Mouse (Mus musculus) adrenal gland, adult 8-10 months (tissue): Measurements from ENCODE around the gene 1810046K07Rik. TPM values are rescaled to one million over a fixed set of nuclear protein-coding genes. Genes with fewer than 3 reads are reported as not detected.

Source experiments
- DNase-seq: peaks from one replicate; pipeline ENCODE4 v3.0.0; 2022
- total RNA-seq, 4 experiments: library from RNA; stranded (reverse); gene quantifications; 2 replicates each; pipeline ENCODE4 v1.2.4; 2022

The 1810046K07Rik gene
- total RNA-seq, 4 experiments from 2014 or later = 0.17 TPM; not detected in 3

DNA sequence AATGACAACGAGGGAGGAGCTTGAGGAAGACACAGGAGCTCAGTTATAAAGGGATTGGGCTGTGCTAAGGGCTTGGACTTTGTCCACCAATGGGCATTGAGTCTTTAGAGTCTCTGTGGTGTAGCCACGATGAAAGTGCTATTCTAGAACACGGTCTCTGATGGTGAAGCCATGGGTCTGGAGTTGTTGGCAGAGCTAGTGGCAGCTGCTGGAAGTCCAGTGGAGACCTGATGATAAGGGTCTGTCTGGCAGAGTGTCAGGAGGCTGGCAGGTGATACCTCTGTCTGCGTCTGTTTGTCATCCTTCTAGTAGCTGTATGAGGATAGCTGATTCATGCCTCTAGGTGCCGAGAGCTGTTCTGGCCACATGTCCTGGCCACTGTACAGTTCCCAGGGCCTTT is 24.7 kb downstream of the 1810046K07Rik start:
- DNase-seq = no peak

DNA sequence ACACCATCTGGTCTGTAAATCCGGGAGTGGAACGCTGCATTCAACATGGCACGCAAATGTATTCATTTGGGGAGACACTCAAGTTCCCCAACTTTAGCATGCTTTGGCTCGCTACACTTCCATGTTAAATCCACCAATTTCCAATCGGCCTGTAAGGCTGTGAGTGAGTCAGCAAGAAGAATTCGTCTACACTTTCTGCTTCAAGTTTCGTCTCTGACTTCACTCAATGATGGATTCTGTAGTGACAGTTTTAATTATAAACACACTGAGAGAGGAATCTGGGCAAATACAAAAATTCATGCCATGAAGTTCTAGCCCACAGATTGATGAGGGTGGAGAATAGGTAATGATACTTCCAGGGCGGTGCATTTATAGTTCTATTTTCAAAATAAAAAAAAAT is 35.2 kb downstream of the 1810046K07Rik start:
- DNase-seq = no peak

- peak; percentile 64 for DNase-seq
These were observed 36.0 kb downstream of the 1810046K07Rik start for GRCm38 (mm10) chr9:51292674-51293073.

GRCm38 (mm10) chr9:51290980-51291379 is 37.7 kb downstream of the 1810046K07Rik start:
- no peak for DNase-seq

DNA sequence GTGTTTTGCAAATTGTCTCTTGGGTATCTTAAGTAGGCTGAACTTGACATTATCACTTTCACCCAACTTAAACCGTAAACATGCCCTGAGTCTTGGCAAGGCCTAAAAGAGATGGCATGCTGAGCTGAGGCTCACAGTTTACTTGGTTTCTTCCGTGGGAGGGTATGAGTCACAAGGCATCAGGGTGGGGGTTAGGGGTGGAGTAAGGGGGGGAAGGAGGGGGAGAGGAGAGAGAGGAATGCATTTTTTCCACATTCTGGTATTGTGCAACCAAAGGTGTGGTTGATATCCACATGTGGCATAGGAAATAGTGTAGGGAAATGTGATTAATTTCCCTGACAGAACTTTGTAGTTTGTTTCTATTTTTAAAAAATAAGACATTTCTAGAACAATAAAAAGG is 42.6 kb downstream of the 1810046K07Rik start:
- no peak for DNase-seq

DNA sequence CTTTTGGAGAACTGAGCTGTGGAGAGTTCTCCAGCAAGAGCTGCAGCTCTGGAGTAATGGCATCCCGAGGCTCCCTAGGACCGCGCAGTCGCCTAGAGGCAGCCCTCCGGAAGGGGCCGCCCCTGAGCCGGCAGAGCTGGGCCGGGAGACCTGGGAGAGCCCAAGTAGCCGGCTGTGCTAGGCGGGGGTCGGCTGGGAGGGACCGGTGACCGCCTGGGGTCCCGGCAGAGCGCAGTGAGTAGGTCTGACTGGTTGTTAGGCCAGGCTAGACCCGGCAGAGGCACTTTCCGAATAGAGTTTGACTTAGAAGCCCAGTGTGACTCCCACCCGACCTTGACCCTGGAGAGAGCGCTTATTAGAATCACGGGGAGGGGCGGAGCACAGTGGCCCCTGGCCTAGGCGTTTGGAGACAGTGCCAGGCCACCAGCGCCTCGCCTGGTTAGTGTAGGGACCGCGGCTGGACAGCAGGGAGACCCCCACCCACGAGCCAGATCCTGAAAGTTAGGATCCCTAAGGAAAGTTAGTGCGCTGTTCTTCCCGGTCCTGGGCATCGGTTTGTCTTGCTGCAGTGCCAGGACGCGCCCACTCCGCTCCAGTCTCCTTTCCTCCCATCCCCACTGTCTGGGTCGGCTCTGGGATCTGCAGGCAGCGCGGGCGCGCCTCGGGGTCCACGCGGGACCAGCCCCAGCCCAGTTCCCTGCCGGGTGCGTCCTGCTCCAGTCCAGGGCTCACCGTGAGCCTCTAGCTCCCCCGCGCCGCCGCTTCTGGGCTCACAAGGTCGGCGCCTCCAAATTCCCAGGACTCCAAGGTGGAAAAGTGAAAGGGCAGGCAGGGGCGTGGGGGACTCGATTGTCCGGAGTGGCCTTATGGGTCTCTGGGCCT is 50.0 kb downstream of the 1810046K07Rik start, which contains the start of gene Colca2:
Colca2 (minus strand) TSS at position 70 of the 882 bp plus-strand sequence.
- peak; percentile 74 for DNase-seq

DNA sequence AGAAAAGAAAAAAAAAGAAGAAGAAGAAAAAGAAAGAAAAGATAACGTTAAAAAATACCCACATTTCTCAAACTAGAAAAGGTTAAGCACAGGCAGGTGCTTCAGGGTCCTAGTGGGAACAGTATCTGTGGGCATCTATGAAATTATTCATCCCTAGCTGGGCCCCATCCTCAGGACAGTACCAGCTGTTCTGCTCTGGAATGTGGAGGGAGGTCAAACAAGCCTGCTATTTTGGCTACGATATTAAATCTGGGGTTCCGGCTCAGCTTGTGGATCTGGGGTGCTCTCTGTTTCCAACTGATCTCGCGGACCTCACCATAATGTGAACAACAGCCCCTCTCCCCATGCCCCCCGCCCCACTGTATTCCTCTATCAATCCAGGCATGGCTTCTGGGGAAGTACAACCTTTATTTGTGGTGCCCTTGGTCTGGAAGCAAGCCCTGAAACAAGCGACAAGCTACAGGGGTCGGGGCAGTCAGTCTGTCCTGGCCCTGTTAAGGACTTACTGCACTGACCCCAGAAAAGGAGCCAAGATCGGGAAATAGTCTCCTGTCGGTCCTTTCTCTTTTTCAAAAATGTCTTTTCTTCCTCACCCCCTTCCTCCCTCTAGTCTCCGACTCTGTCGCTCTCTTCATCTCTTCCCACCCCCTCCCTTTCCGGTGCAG is 50.8 kb downstream of the 1810046K07Rik start:
- DNase-seq = no peak

DNA sequence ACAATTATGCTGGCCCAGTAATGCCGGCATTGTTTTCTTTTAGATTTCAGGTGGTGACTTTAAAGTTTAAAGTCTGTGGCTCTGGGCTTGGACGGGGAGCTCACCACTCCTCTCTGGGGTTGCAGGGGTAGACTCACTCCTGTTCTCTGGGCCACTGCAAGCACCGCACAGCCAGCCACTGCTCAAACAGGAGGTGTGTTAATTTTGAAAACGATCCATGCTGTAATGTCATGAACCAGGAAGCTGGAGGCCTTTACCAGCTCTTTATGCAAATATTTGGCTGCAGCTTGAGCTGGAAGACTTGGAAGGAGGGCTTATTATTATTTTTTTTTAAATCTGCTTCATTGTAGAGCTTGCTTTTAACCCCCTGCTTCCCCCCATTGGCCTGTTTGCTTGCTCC is 54.0 kb downstream of the 1810046K07Rik start:
- DNase-seq = no peak

DNA sequence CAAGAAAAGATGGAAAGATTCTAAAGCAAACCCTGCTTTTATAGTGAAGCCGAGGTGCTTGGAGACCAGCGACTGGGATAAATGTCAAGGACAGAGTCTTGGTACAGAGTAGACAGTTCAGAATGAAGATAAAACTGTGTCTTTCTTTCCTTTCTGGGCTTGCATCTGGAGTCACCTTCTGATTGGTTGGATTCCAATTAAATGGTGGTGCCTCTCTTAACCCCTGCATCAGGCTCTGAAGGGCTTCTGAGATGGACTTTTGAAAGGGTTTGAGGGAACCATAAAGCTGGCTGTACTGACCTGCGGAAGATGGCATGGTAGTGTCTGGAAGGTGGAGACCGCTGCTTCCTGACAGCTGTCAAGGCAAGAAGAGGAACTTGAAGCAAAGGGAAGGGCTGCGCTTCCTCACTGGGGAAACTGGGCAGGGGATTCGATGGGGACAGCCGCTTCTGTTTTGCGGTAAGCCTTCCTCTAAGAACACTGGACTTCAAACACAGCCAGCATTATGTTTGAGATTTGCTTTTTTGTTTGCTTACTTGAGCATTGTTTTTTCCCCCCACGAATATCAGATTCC is 55.0 kb downstream of the 1810046K07Rik start:
- DNase-seq = peak; percentile 14

- no peak for DNase-seq
These were observed 56.6 kb downstream of the 1810046K07Rik start for GRCm38 (mm10) chr9:51272102-51272501.

- DNase-seq = no peak
These were observed 57.6 kb downstream of the 1810046K07Rik start for GRCm38 (mm10) chr9:51271073-51271472.

GRCm38 (mm10) chr9:51268852-51269251 is 59.9 kb downstream of the 1810046K07Rik start:
- DNase-seq = no peak

DNA sequence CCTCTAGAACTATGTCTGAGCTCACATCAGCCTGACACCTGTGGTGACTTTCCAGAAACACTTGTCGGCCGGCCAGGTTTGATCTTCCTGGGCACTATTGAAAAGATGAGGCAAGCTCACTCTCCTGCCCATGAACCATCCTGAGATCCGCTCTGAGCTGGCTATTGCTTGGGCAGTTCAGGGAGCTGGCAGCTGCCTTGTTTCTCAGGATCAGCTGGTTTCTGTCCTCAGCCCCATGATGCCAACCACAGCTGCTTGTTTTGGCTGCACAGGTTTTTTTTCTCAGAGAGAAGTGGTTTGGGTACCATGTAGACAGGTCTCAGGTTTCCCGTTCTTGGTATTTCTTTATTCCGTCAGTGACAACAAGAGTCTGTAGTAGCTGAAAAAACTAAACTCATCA is 70.3 kb downstream of the 1810046K07Rik start:
- DNase-seq = no peak

- no peak for DNase-seq
These were observed 71.8 kb downstream of the 1810046K07Rik start for GRCm38 (mm10) chr9:51256780-51257502.

Other genes starting within 250 kb of the 1810046K07Rik start
- gene 4833427G06Rik, start 226.8 kb downstream of the 1810046K07Rik start, total RNA-seq = under 1 TPM in 2 of 4 experiments, not detected in 2; 0.49 to 0.70 TPM
- gene Gm32742, start 163.4 kb downstream of the 1810046K07Rik start, total RNA-seq = not detected
- under 1 TPM; 0.35 to 0.71 (median 0.52) TPM for gene Pou2af1, start 115.2 kb downstream of the 1810046K07Rik start, total RNA-seq
- 1 to 10 TPM; 2.9 to 3.9 (median 3.5) TPM for gene Colca2, start 50.3 kb downstream of the 1810046K07Rik start, total RNA-seq